ENCODE assay signal across 8 mouse cellular contexts in genomic region chr6:90781921-90782770, GRCm38 (mm10).
DNase-seq lines count a peak whose midpoint lies in the region; ATAC-seq and TF ChIP-seq lines count a peak whose summit lies in the region.

No protein-coding gene starts in this region.

- WGBS in forebrain, embryonic 16.5 days = 5% methylated on average over 19 of the region's 19 CpGs
- 10% methylated on average over 19 of the region's 19 CpGs for WGBS in hindbrain, embryonic 16.5 days

- H3K27me3 ChIP-seq in forebrain, embryonic 16.5 days (replicated peaks; ENCODE audit: control insufficient read depth, insufficient read depth, low read length) = no peaks in the 10 kb centered on the region
- no peaks in the 10 kb centered on the region for H3K27me3 ChIP-seq in hindbrain, embryonic 16.5 days (replicated peaks; ENCODE audit: control insufficient read depth, insufficient read depth, low read length)

- H3K4me3 ChIP-seq in forebrain, embryonic 16.5 days (replicated peaks; ENCODE audit: low read length) = peak overlapping the region; percentile 24
- peak overlapping the region; percentile 17 for H3K4me3 ChIP-seq in hindbrain, embryonic 16.5 days (ENCODE audit: low read length)

- intact Hi-C loops in gastrocnemius, postnatal 14 days (cut with DNase I; ENCODE audit: low total_unique reads) = no loop called here
- intact Hi-C loops in left cerebral cortex, postnatal 4 days (cut with DNase I) = no loop called here

- DNase-seq in gastrocnemius, postnatal 14 days = peak; percentile 54
- DNase-seq in gastrocnemius, adult 8-10 months (ENCODE audit: low spot score in 2 of 2) = no peak
- DNase-seq in brain, embryonic 14.5 days (ENCODE audit: low read depth) = peak; percentile 97
- DNase-seq in left cerebral cortex, postnatal 4 days = peak; percentile 81
- peak; percentile 53 to 74 for DNase-seq in natural killer cell, adult 2 months (ENCODE audit: low spot score in 2 of 2)
- no peak for DNase-seq in spleen, postnatal 14 days (ENCODE audit: low spot score in 2 of 2)

- H3K4me1 ChIP-seq in forebrain, embryonic 16.5 days (replicated peaks; ENCODE audit: control insufficient read depth, insufficient read depth, low read length) = peaks cover 76% of the 10 kb centered on the region
- H3K4me1 ChIP-seq in hindbrain, embryonic 16.5 days (ENCODE audit: control insufficient read depth, insufficient read depth, low read depth, low read length) = peaks cover 65% of the 10 kb centered on the region

- TF ChIP-seq POLR2A in brain, embryonic 14.5 days (IDR thresholded peaks at IDR 0.05; ENCODE audit: borderline replicate concordance, extremely low read depth, insufficient read depth, insufficient read length, poor library complexity, severe bottlenecking) = no peak

- peak overlapping the region; percentile 88 for H3K27ac ChIP-seq in forebrain, embryonic 16.5 days (ENCODE audit: low read length)
- peak overlapping the region; percentile 92 for H3K27ac ChIP-seq in hindbrain, embryonic 16.5 days (ENCODE audit: low read depth, low read length)

- ATAC-seq in forebrain, embryonic 16.5 days = peak; percentile 74
- peak; percentile 72 for ATAC-seq in hindbrain, embryonic 16.5 days

- peak overlapping the region; percentile 55 for H3K9ac ChIP-seq in forebrain, embryonic 16.5 days (replicated peaks; ENCODE audit: low read depth, low read length)
- peak overlapping the region; percentile 63 for H3K9ac ChIP-seq in hindbrain, embryonic 16.5 days (ENCODE audit: low read depth, low read length)

- peak overlapping the region; percentile 38 for H3K4me2 ChIP-seq in forebrain, embryonic 16.5 days (ENCODE audit: low read length)
- H3K4me2 ChIP-seq in hindbrain, embryonic 16.5 days (ENCODE audit: low read length) = peak overlapping the region; percentile 50

- no peaks in the 10 kb centered on the region for H3K36me3 ChIP-seq in forebrain, embryonic 16.5 days (ENCODE audit: control insufficient read depth, insufficient read depth)
- H3K36me3 ChIP-seq in hindbrain, embryonic 16.5 days (ENCODE audit: control insufficient read depth, insufficient read depth, low read length) = no peaks in the 10 kb centered on the region

- TF ChIP-seq CTCF in brain, embryonic 14.5 days (IDR thresholded peaks at IDR 0.05; ENCODE audit: borderline replicate concordance, extremely low read depth, insufficient read depth, insufficient read length) = no peak

- H3K9me3 ChIP-seq in forebrain, embryonic 16.5 days (ENCODE audit: control insufficient read depth, low read length) = no peaks in the 10 kb centered on the region
- no peaks in the 10 kb centered on the region for H3K9me3 ChIP-seq in hindbrain, embryonic 16.5 days (ENCODE audit: control insufficient read depth, low read length)

Comparison
In these comparisons a context has a peak if more than half of its experiments do, and no peak if none do; other contexts are left out.
1. DNase-seq: peak in gastrocnemius, postnatal 14 days (single experiment), brain, embryonic 14.5 days (single experiment), left cerebral cortex, postnatal 4 days (single experiment) and natural killer cell, adult 2 months (2 of 2); none in gastrocnemius, adult 8-10 months (0 of 2) and spleen, postnatal 14 days (0 of 2).